Mouse (Mus musculus) layer of hippocampus, adult 6 months (tissue): Measurements from ENCODE around the gene Ccdc34. TPM values are rescaled to one million over a fixed set of nuclear protein-coding genes. Genes with fewer than 3 reads are reported as not detected.

Experiments used
- long read RNA-seq, 2 experiments: library from polyadenylated mRNA; unstranded; transcript quantifications; one replicate each; pipeline ENCODE4 v2.0.0; 2019 to 2020
- polyA plus RNA-seq: library from polyadenylated mRNA; unstranded; fragments of <200 nt; fragmentation: Nextera tagmentation; gene quantifications from 2 replicates; pipeline ENCODE4 v1.2.3, GENCODE M21; 2021

Ccdc34 gene
- 21.4 and 27.5 TPM in 2 replicates for polyA plus RNA-seq
- long read RNA-seq, experiment 1, partial matches to known transcripts: 56 of 63 reads
- long read RNA-seq, experiment 1, other reads (novel, unspliced or antisense): 5 of 63 reads
- long read RNA-seq, experiment 2, partial matches to known transcripts: 3 of 15 reads
- long read RNA-seq, experiment 2, other reads (novel, unspliced or antisense): 9 of 15 reads

GRCm38 (mm10) chr2:110017616-110018505 lies at the start of gene Ccdc34:
Gene Ccdc34, plus strand, starts transcription at chr2:110017817.

Other genes with a start within 250 kb of the Ccdc34 start
- 26.0 and 42.8 TPM in 2 replicates for gene Lin7c, start 127.0 kb upstream of the Ccdc34 start, polyA plus RNA-seq
- gene Lgr4, start 100.2 kb upstream of the Ccdc34 start, polyA plus RNA-seq: 16.2 and 23.0 TPM in 2 replicates